Mouse (Mus musculus): ENCODE results near the gene Osbpl8. TPM values are rescaled to one million over a fixed set of nuclear protein-coding genes. Genes with fewer than 3 reads are reported as not detected.
A peak's percentile ranks its signal among the peaks of the same experiment; 100 is the strongest.

The Osbpl8 gene
- polyA plus RNA-seq, 1 experiment from 2014 or later, result 11.8 TPM

- H3K4me2 ChIP-seq (ENCODE audit: low read depth), result no peak overlapping the region
- H3K36me3 ChIP-seq (ENCODE audit: control insufficient read depth, insufficient read depth, low read length), result no peaks in the 10 kb centered on the region
- no peak overlapping the region for H3K9ac ChIP-seq (ENCODE audit: low read length)
- H3K4me1 ChIP-seq (ENCODE audit: control insufficient read depth, insufficient read depth, low read length), result no peaks in the 10 kb centered on the region
- no peaks in the 10 kb centered on the region for H3K9me3 ChIP-seq (ENCODE audit: control insufficient read depth, low read length)
- H3K4me3 ChIP-seq (ENCODE audit: low read depth, low read length), result no peak overlapping the region
- WGBS, result 70% methylated on average over 5 of the region's 5 CpGs
- ATAC-seq (ENCODE audit: insufficient read depth, low FRiP score, low TSS enrichment), result no peak
- no peak for DNase-seq (ENCODE audit: low spot score)
- H3K27me3 ChIP-seq (ENCODE audit: control insufficient read depth, insufficient read depth, low read length), result no peaks in the 10 kb centered on the region
- no peak overlapping the region for H3K27ac ChIP-seq (ENCODE audit: low read depth, low read length)
Measured at GRCm38 (mm10) chr10:111251666-111252065, 87.1 kb downstream of the Osbpl8 start.

DNA sequence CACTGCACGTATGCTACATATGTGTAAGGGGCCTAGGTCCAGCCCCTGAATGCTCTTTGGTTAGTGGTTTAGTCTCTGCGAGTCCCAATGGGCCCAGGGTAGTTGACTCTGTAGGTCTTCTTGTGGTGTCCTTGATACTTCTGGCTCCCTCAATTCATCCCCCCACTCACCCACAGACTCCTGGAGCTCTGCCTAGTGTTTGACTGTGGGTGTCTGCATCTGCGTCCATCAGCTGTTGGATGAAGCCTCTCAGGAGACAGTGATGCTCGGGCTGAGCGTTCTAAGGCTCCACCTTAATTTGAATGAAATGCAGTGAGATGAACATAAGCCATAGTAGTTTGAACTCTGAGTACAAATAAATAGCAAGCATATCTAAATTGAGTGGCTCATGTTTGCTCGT, 90.7 kb downstream of the Osbpl8 start:
- Histone ChIP-seq H3K4me1 (ENCODE audit: control insufficient read depth, insufficient read depth, low read length) (no peaks in the 10 kb centered on the region), H3K9me3 (ENCODE audit: control insufficient read depth, low read length) (no peaks in the 10 kb centered on the region), H3K27ac (ENCODE audit: low read depth, low read length) (no peak overlapping the region), H3K36me3 (ENCODE audit: control insufficient read depth, insufficient read depth, low read length) (no peaks in the 10 kb centered on the region), H3K9ac (ENCODE audit: low read length) (no peak overlapping the region), H3K27me3 (ENCODE audit: control insufficient read depth, insufficient read depth, low read length) (no peaks in the 10 kb centered on the region), H3K4me2 (ENCODE audit: low read depth) (no peak overlapping the region), H3K4me3 (ENCODE audit: low read depth, low read length) (no peak overlapping the region)
- 93% methylated on average over 6 of the region's 6 CpGs for WGBS
- ATAC-seq (ENCODE audit: insufficient read depth, low FRiP score, low TSS enrichment), result no peak
- DNase-seq (ENCODE audit: low spot score), result no peak

DNA sequence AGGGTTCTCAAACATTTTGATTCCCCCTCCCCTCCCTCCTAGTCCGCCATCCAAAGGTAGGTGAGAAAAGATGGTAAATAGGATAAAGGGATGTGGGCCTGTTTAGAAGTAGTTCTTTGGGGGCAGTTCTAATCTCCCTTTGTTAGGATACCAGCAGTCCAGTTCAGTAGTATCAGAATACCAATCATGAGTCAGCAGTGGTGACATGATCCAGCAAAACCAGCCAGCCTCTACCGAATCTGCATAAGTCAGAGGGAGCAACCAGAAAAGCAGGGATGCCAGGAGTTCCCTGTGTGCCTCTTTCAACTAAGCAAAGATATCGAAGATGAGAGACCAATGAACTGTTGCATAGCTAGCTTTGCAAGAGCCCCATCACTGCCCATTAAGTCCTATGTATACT, 91.6 kb downstream of the Osbpl8 start:
- no peak overlapping the region for H3K27ac ChIP-seq (ENCODE audit: low read depth, low read length)
- no peak overlapping the region for H3K4me2 ChIP-seq (ENCODE audit: low read depth)
- no peaks in the 10 kb centered on the region for H3K27me3 ChIP-seq (ENCODE audit: control insufficient read depth, insufficient read depth, low read length)
- no peaks in the 10 kb centered on the region for H3K4me1 ChIP-seq (ENCODE audit: control insufficient read depth, insufficient read depth, low read length)
- no peaks in the 10 kb centered on the region for H3K9me3 ChIP-seq (ENCODE audit: control insufficient read depth, low read length)
- H3K36me3 ChIP-seq (ENCODE audit: control insufficient read depth, insufficient read depth, low read length), result no peaks in the 10 kb centered on the region
- no peak overlapping the region for H3K4me3 ChIP-seq (ENCODE audit: low read depth, low read length)
- no peak overlapping the region for H3K9ac ChIP-seq (ENCODE audit: low read length)
- no peak for DNase-seq (ENCODE audit: low spot score)
- 90% methylated on average over 3 of the region's 3 CpGs for WGBS
- no peak for ATAC-seq (ENCODE audit: insufficient read depth, low FRiP score, low TSS enrichment)

GRCm38 (mm10) chr10:111257358-111257757, 92.8 kb downstream of the Osbpl8 start:
- H3K9ac ChIP-seq (ENCODE audit: low read length), result no peak overlapping the region
- no peak for ATAC-seq (ENCODE audit: insufficient read depth, low FRiP score, low TSS enrichment)
- no peaks in the 10 kb centered on the region for H3K9me3 ChIP-seq (ENCODE audit: control insufficient read depth, low read length)
- no peak overlapping the region for H3K4me2 ChIP-seq (ENCODE audit: low read depth)
- DNase-seq (ENCODE audit: low spot score), result no peak
- H3K4me3 ChIP-seq (ENCODE audit: low read depth, low read length), result no peak overlapping the region
- H3K27me3 ChIP-seq (ENCODE audit: control insufficient read depth, insufficient read depth, low read length), result no peaks in the 10 kb centered on the region
- H3K4me1 ChIP-seq (ENCODE audit: control insufficient read depth, insufficient read depth, low read length), result no peaks in the 10 kb centered on the region
- WGBS, result 90% methylated on average over 3 of the region's 3 CpGs
- no peak overlapping the region for H3K27ac ChIP-seq (ENCODE audit: low read depth, low read length)
- H3K36me3 ChIP-seq (ENCODE audit: control insufficient read depth, insufficient read depth, low read length), result no peaks in the 10 kb centered on the region

GRCm38 (mm10) chr10:111258256-111258655, 93.7 kb downstream of the Osbpl8 start:
- no peak for DNase-seq (ENCODE audit: low spot score)
- WGBS, result 90% methylated on average over 3 of the region's 3 CpGs

DNA sequence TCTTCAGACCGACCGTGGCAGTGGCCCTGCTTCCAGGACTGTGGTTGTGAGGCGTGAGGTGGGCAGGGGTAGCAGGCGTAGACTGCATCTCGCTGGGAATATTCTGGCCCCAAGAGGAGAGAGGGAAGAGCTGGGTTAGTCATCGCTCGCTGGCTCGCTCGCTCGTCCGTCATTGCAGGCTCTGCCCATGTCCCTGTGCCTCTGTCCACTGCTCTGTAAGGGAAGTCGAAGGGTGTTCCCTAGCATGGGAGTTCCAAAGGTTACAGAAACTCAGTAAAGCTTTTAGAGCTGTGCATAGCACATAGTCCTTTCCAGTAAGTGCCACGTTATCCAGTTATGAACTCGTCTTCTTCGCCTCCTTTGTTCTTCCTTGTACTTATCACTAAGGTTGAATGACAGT, 107.1 kb downstream of the Osbpl8 start:
- Histone ChIP-seq H3K27ac (ENCODE audit: low read depth, low read length) (no peak overlapping the region), H3K36me3 (ENCODE audit: control insufficient read depth, insufficient read depth, low read length) (no peaks in the 10 kb centered on the region), H3K9me3 (ENCODE audit: control insufficient read depth, low read length) (no peaks in the 10 kb centered on the region), H3K4me2 (ENCODE audit: low read depth) (no peak overlapping the region), H3K4me1 (ENCODE audit: control insufficient read depth, insufficient read depth, low read length) (no peaks in the 10 kb centered on the region), H3K9ac (ENCODE audit: low read length) (no peak overlapping the region), H3K27me3 (ENCODE audit: control insufficient read depth, insufficient read depth, low read length) (no peaks in the 10 kb centered on the region), H3K4me3 (ENCODE audit: low read depth, low read length) (no peak overlapping the region)
- 90% methylated on average over 15 of the region's 15 CpGs for WGBS
- DNase-seq (ENCODE audit: low spot score), result no peak
- no peak for ATAC-seq (ENCODE audit: insufficient read depth, low FRiP score, low TSS enrichment)

More at GRCm38 (mm10) chr10:111258256-111258655, 93.7 kb downstream of the Osbpl8 start:
- Histone ChIP-seq H3K4me1 (ENCODE audit: control insufficient read depth, insufficient read depth, low read length) (no peaks in the 10 kb centered on the region), H3K27me3 (ENCODE audit: control insufficient read depth, insufficient read depth, low read length) (no peaks in the 10 kb centered on the region), H3K36me3 (ENCODE audit: control insufficient read depth, insufficient read depth, low read length) (no peaks in the 10 kb centered on the region), H3K27ac (ENCODE audit: low read depth, low read length) (no peak overlapping the region), H3K4me2 (ENCODE audit: low read depth) (no peak overlapping the region), H3K9ac (ENCODE audit: low read length) (no peak overlapping the region), H3K4me3 (ENCODE audit: low read depth, low read length) (no peak overlapping the region), H3K9me3 (ENCODE audit: control insufficient read depth, low read length) (no peaks in the 10 kb centered on the region)
- no peak for ATAC-seq (ENCODE audit: insufficient read depth, low FRiP score, low TSS enrichment)

- no peak overlapping the region for H3K27ac ChIP-seq (ENCODE audit: low read depth, low read length)
- no peak for ATAC-seq (ENCODE audit: insufficient read depth, low FRiP score, low TSS enrichment)
- 87% methylated on average over 11 of the region's 11 CpGs for WGBS
Measured at GRCm38 (mm10) chr10:111272905-111273304, 108.4 kb downstream of the Osbpl8 start.

GRCm38 (mm10) chr10:111273463-111274088, 109.0 kb downstream of the Osbpl8 start:
- Histone ChIP-seq H3K36me3 (ENCODE audit: control insufficient read depth, insufficient read depth, low read length) (no peaks in the 10 kb centered on the region), H3K4me2 (ENCODE audit: low read depth) (no peak overlapping the region), H3K4me1 (ENCODE audit: control insufficient read depth, insufficient read depth, low read length) (no peaks in the 10 kb centered on the region), H3K4me3 (ENCODE audit: low read depth, low read length) (no peak overlapping the region), H3K9ac (ENCODE audit: low read length) (no peak overlapping the region), H3K27ac (ENCODE audit: low read depth, low read length) (no peak overlapping the region), H3K27me3 (ENCODE audit: control insufficient read depth, insufficient read depth, low read length) (no peaks in the 10 kb centered on the region), H3K9me3 (ENCODE audit: control insufficient read depth, low read length) (no peaks in the 10 kb centered on the region)
- ATAC-seq (ENCODE audit: insufficient read depth, low FRiP score, low TSS enrichment) (peak; percentile 82), DNase-seq (ENCODE audit: low spot score) (peak; percentile 42)
- WGBS, result 38% methylated on average over 5 of the region's 5 CpGs

More at GRCm38 (mm10) chr10:111272905-111273304, 108.4 kb downstream of the Osbpl8 start:
- Histone ChIP-seq H3K9ac (ENCODE audit: low read length) (no peak overlapping the region), H3K36me3 (ENCODE audit: control insufficient read depth, insufficient read depth, low read length) (no peaks in the 10 kb centered on the region), H3K9me3 (ENCODE audit: control insufficient read depth, low read length) (no peaks in the 10 kb centered on the region), H3K4me3 (ENCODE audit: low read depth, low read length) (no peak overlapping the region), H3K4me1 (ENCODE audit: control insufficient read depth, insufficient read depth, low read length) (no peaks in the 10 kb centered on the region), H3K4me2 (ENCODE audit: low read depth) (no peak overlapping the region), H3K27me3 (ENCODE audit: control insufficient read depth, insufficient read depth, low read length) (no peaks in the 10 kb centered on the region)
- DNase-seq (ENCODE audit: low spot score), result no peak

- H3K9me3 ChIP-seq (ENCODE audit: control insufficient read depth, low read length), result no peaks in the 10 kb centered on the region
- H3K4me1 ChIP-seq (ENCODE audit: control insufficient read depth, insufficient read depth, low read length), result no peaks in the 10 kb centered on the region
- H3K4me3 ChIP-seq (ENCODE audit: low read depth, low read length), result no peak overlapping the region
- WGBS, result 86% methylated on average over 2 of the region's 2 CpGs
- H3K9ac ChIP-seq (ENCODE audit: low read length), result no peak overlapping the region
- no peak overlapping the region for H3K4me2 ChIP-seq (ENCODE audit: low read depth)
- ATAC-seq (ENCODE audit: insufficient read depth, low FRiP score, low TSS enrichment), result no peak
- H3K36me3 ChIP-seq (ENCODE audit: control insufficient read depth, insufficient read depth, low read length), result no peaks in the 10 kb centered on the region
- no peaks in the 10 kb centered on the region for H3K27me3 ChIP-seq (ENCODE audit: control insufficient read depth, insufficient read depth, low read length)
- no peak overlapping the region for H3K27ac ChIP-seq (ENCODE audit: low read depth, low read length)
- no peak for DNase-seq (ENCODE audit: low spot score)
Measured at GRCm38 (mm10) chr10:111275822-111276221, 111.3 kb downstream of the Osbpl8 start.

All from neural tube, embryonic 11.5 days (tissue).